7 mouse cellular contexts compared by ENCODE assay signal in genomic region chr3:101604550-101605223, GRCm38 (mm10). TPM values are rescaled to one million over a fixed set of nuclear protein-coding genes. Genes with fewer than 3 reads are reported as not detected.
DNase-seq lines count a peak whose midpoint lies in the region; ATAC-seq lines count a peak whose summit lies in the region.

Gene Atp1a1, minus strand, starts transcription at chr3:101604684.

- H3K36me3 ChIP-seq in embryonic facial prominence, embryonic 11.5 days (replicated peaks; ENCODE audit: control insufficient read depth, insufficient read depth, low read depth, low read length): no peaks in the 10 kb centered on the region
- H3K36me3 ChIP-seq in limb, embryonic 10.5 days: 0 out of 2 replicates have a peak, but pooled peaks cover 1% of the 10 kb centered on the region
- no peaks in the 10 kb centered on the region for H3K36me3 ChIP-seq in midbrain, embryonic 13.5 days

- H3K4me3 ChIP-seq in embryonic facial prominence, embryonic 11.5 days (ENCODE audit: low read depth, low read length): peak within 1 kb of the TSS; percentile 85
- peak within 1 kb of the TSS; percentile 97 for H3K4me3 ChIP-seq in limb, embryonic 10.5 days
- H3K4me3 ChIP-seq in midbrain, embryonic 13.5 days (replicated peaks): peak within 1 kb of the TSS; percentile 83

- peak; percentile 99 for DNase-seq in adrenal gland, postnatal 14 days
- DNase-seq in embryonic facial prominence, embryonic 11.5 days (ENCODE audit: low spot score): peak; percentile 98
- peak; percentile 98 for DNase-seq in kidney, adult 11 months
- DNase-seq in limb, embryonic 10.5 days (ENCODE audit: low spot score): peak; percentile 98
- peak; percentile 97 for DNase-seq in spleen, adult 12 weeks (ENCODE audit: low spot score)

- under 1% methylated on average over 52 of the region's 64 CpGs for WGBS in embryonic facial prominence, embryonic 11.5 days
- WGBS in limb, embryonic 10.5 days: under 1% methylated on average over 64 of the region's 64 CpGs
- WGBS in midbrain, embryonic 13.5 days: under 1% methylated on average over 53 of the region's 64 CpGs

- peak within 1 kb of the TSS; percentile 93 for H3K27ac ChIP-seq in embryonic facial prominence, embryonic 11.5 days (replicated peaks; ENCODE audit: low read depth, low read length)
- peak within 1 kb of the TSS; percentile 99 for H3K27ac ChIP-seq in limb, embryonic 10.5 days
- peak within 1 kb of the TSS; percentile 98 for H3K27ac ChIP-seq in midbrain, embryonic 13.5 days

- peak within 1 kb of the TSS; percentile 77 for H3K4me2 ChIP-seq in embryonic facial prominence, embryonic 11.5 days (ENCODE audit: low read depth, low read length)
- peak within 1 kb of the TSS; percentile 72 for H3K4me2 ChIP-seq in midbrain, embryonic 13.5 days (replicated peaks)

- H3K4me1 ChIP-seq in embryonic facial prominence, embryonic 11.5 days (ENCODE audit: control insufficient read depth, insufficient read depth, low read length): no peaks in the 10 kb centered on the region
- peaks cover 54% of the 10 kb centered on the region for H3K4me1 ChIP-seq in limb, embryonic 10.5 days
- H3K4me1 ChIP-seq in midbrain, embryonic 13.5 days (replicated peaks): peaks cover 49% of the 10 kb centered on the region

- no peaks in the 10 kb centered on the region for H3K9me3 ChIP-seq in embryonic facial prominence, embryonic 11.5 days (replicated peaks; ENCODE audit: control insufficient read depth, low read length)
- no peaks in the 10 kb centered on the region for H3K9me3 ChIP-seq in limb, embryonic 10.5 days (replicated peaks)
- H3K9me3 ChIP-seq in midbrain, embryonic 13.5 days: no peaks in the 10 kb centered on the region

- ATAC-seq in embryonic facial prominence, embryonic 11.5 days (replicated peaks; ENCODE audit: insufficient number of reproducible peaks, low FRiP score, low TSS enrichment, low read depth): peak; percentile 94
- peak; percentile 82 for ATAC-seq in granulocyte monocyte progenitor cell, adult 5-6 weeks (replicated peaks; ENCODE audit: poor library complexity, severe bottlenecking)
- ATAC-seq in midbrain, embryonic 13.5 days: peak; percentile 96

- peak within 1 kb of the TSS; percentile 95 for H3K9ac ChIP-seq in embryonic facial prominence, embryonic 11.5 days (replicated peaks; ENCODE audit: low read length)
- peak within 1 kb of the TSS; percentile 90 for H3K9ac ChIP-seq in midbrain, embryonic 13.5 days (replicated peaks)

- no peaks in the 10 kb centered on the region for H3K27me3 ChIP-seq in embryonic facial prominence, embryonic 11.5 days (ENCODE audit: control insufficient read depth, insufficient read depth, low read length)
- peaks cover 7% of the 10 kb centered on the region; the same call in 1 of the 2 replicates for H3K27me3 ChIP-seq in limb, embryonic 10.5 days (ENCODE audit: low read depth, poor library complexity, severe bottlenecking)
- peaks cover 10% of the 10 kb centered on the region; the same call in 1 of the 2 replicates for H3K27me3 ChIP-seq in midbrain, embryonic 13.5 days

RNA-seq across cellular contexts. Expression of gene Atp1a1, which starts in this region (rescaled TPM):
- total RNA-seq in adrenal gland, postnatal 14 days (2021): 548 and 554 TPM in 2 replicates
- 87.9 and 89.5 TPM in 2 replicates for polyA plus RNA-seq in embryonic facial prominence, embryonic 11.5 days (2014; fragmentation: Nextera tagmentation; extraction: Ambion mirVana)
- total RNA-seq in granulocyte monocyte progenitor cell, adult 5-6 weeks (2014; fragmentation: Nextera tagmentation): 82.1 and 82.6 TPM in 2 replicates
- 118 and 122 TPM in 2 replicates for total RNA-seq in granulocyte monocyte progenitor cell, adult 5-6 weeks (2017)
- polyA plus RNA-seq in limb, embryonic 10.5 days (2016; fragmentation: Nextera tagmentation; extraction: Ambion mirVana): 47.7 and 53.7 TPM in 2 replicates
- polyA plus RNA-seq in midbrain, embryonic 13.5 days (2015; fragmentation: Nextera tagmentation; extraction: Ambion mirVana): 37.8 and 40.6 TPM in 2 replicates

Comparison
In these comparisons a context has a peak if more than half of its experiments do, and no peak if none do; other contexts are left out.
1. Peak in every context shown above with its lines: DNase-seq, ATAC-seq, H3K4me3 ChIP-seq and H3K27ac ChIP-seq.